9 mouse cellular contexts compared by ENCODE assay signal in the genomic region with DNA sequence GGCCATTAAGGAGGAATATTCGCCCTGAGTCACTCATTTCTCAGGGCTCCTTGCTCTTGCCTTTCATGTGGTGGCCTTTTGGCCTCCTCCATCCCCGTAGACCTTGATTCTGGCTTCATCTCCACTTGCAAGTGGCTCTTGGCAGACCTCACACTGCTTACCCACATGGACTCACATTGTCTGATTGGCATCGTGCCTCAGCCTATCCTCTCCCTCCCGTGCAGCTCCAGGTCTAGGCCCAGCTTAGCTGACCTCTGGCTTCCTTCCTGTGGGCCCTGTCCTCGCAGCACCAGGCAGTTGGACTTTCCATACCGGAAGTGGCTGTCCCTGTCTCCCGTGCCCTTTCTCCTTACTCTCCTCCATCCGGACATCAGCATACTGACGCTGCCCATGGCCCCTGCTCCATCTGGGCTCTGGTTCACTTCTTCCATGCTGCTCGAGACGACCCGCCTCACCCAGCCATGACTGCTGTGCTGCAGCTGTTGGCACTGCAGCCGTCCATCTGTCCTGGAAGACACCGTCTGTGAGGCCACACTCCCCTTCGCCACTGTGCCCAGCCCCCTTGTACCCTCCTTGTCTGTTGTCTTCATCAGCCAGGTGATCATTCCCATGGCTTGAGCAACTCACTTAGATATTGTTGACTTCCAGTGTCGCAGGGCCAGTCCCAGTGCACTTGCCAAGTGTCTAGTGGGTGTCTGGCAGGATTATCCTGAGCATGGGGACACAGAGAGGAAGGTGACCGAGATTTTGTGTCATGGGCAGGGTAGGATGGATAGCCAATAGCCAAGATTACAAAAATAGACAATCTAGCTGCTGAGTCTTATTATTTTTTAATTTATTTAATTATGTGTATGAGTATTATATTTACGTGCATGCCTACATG. TPM values are rescaled to one million over a fixed set of nuclear protein-coding genes. Genes with fewer than 3 reads are reported as not detected.
DNase-seq lines count a peak whose midpoint lies in the region; ATAC-seq and TF ChIP-seq lines count a peak whose summit lies in the region.
"Had no signal": no experiment of that assay in that cellular context is flagged by ENCODE, and none has a peak within 500 bp of the region (broad histone marks: within the 10 kb centered on the region; RNA-seq: fewer than 3 reads in every experiment).

No protein-coding gene starts in this region.

- WGBS in midbrain, postnatal 0 days = 85% methylated on average over 18 of the region's 18 CpGs
- whole genome bisulfite sequencing in midbrain, embryonic 15.5 days = 86% methylated on average over 18 of the region's 18 CpGs

- no peak overlapping the region for H3K9ac ChIP-seq in midbrain, postnatal 0 days (replicated peaks; ENCODE audit: low read length, poor library complexity, severe bottlenecking)
- no peak overlapping the region for H3K9ac ChIP-seq in midbrain, embryonic 15.5 days

- no peak for TF ChIP-seq CTCF in midbrain, postnatal 0 days (IDR thresholded peaks at IDR 0.05)

- no peak overlapping the region for H3K4me3 ChIP-seq in midbrain, postnatal 0 days (ENCODE audit: low read depth, low read length)
- no peak overlapping the region for H3K4me3 ChIP-seq in midbrain, embryonic 15.5 days

- H3K4me1 ChIP-seq in midbrain, postnatal 0 days (ENCODE audit: insufficient read depth, low read length) = no peaks in the 10 kb centered on the region
- H3K4me1 ChIP-seq in midbrain, embryonic 15.5 days = no peaks in the 10 kb centered on the region

- H3K9me3 ChIP-seq in midbrain, postnatal 0 days (ENCODE audit: low read length) = no peaks in the 10 kb centered on the region
- H3K9me3 ChIP-seq in midbrain, embryonic 15.5 days = no peaks in the 10 kb centered on the region
- H3K9me3 ChIP-seq: G1E had no signal

- no peaks in the 10 kb centered on the region for H3K27me3 ChIP-seq in midbrain, postnatal 0 days (ENCODE audit: insufficient read depth, low read length)
- no peaks in the 10 kb centered on the region for H3K27me3 ChIP-seq in midbrain, embryonic 15.5 days (replicated peaks)

- peaks cover 4% of the 10 kb centered on the region; the same call in 1 of the 2 replicates for H3K36me3 ChIP-seq in midbrain, postnatal 0 days (ENCODE audit: insufficient read depth, low read length)
- no peaks in the 10 kb centered on the region for H3K36me3 ChIP-seq in midbrain, embryonic 15.5 days (replicated peaks)
- H3K36me3 ChIP-seq: G1E had no signal

- H3K27ac ChIP-seq in midbrain, postnatal 0 days (ENCODE audit: low read depth, low read length) = no peak overlapping the region
- H3K27ac ChIP-seq in midbrain, embryonic 15.5 days = no peak overlapping the region

- no peak; the same call in 1 of the 2 replicates for ATAC-seq in midbrain, postnatal 0 days (ENCODE audit: low FRiP score)
- no peak for ATAC-seq in midbrain, embryonic 15.5 days (replicated peaks)
- ATAC-seq in hematopoietic stem cell, adult 5-6 weeks (replicated peaks in 1 of 2; ENCODE audit: insufficient read depth in 1 of 2, low FRiP score in 2 of 2, low TSS enrichment in 1 of 2, low read depth in 1 of 2, poor library complexity in 2 of 2, severe bottlenecking in 2 of 2) = peak; percentile 19 to 23; a peak in 2 of 4 replicates

- peak; percentile 55 for DNase-seq in midbrain, postnatal 0 days (ENCODE audit: low spot score)
- DNase-seq in cerebellum, postnatal 14 days = peak; percentile 80 to 85
- DNase-seq in lung, postnatal 4 days = peak; percentile 52 to 76
- DNase-seq in embryo, embryonic 11 days = no peak
- DNase-seq in right cerebral cortex, postnatal 10 days (ENCODE audit: low spot score in 2 of 2) = no peak
- DNase-seq in embryo, embryonic 10.5 days (ENCODE audit: low spot score) = no peak

- no peak overlapping the region for H3K4me2 ChIP-seq in midbrain, postnatal 0 days (ENCODE audit: low read depth, low read length, poor library complexity, severe bottlenecking)
- no peak overlapping the region for H3K4me2 ChIP-seq in midbrain, embryonic 15.5 days

RNA-seq across cellular contexts. Expression of a gene that starts 13.7 kb away (rescaled TPM):
- total RNA-seq in midbrain, postnatal 0 days (2014; rRNA removed) = 173 and 183 TPM in 2 replicates
- polyA plus RNA-seq in midbrain, postnatal 0 days (2015; fragmentation: Nextera tagmentation; extraction: Ambion mirVana) = 176 and 178 TPM in 2 replicates
- polyA plus RNA-seq in midbrain, embryonic 15.5 days (2015; fragmentation: Nextera tagmentation; extraction: Ambion mirVana) = 142 and 149 TPM in 2 replicates
- total RNA-seq in hematopoietic stem cell, adult 5-6 weeks (2017) = 222 and 248 TPM in 2 replicates

Comparison
In these comparisons a context has a peak if more than half of its experiments do, and no peak if none do; other contexts are left out.
1. ATAC-seq: peak in hematopoietic stem cell, adult 5-6 weeks (2 of 2); none in midbrain, postnatal 0 days (single experiment) and midbrain, embryonic 15.5 days (single experiment).
2. DNase-seq: peak in midbrain, postnatal 0 days (single experiment), cerebellum, postnatal 14 days (2 of 2) and lung, postnatal 4 days (2 of 2); none in embryo, embryonic 11 days (single experiment), right cerebral cortex, postnatal 10 days (0 of 2) and embryo, embryonic 10.5 days (single experiment).